Mouse (Mus musculus) erythroblast, embryonic 14.5 days (primary cell): ENCODE measurements around the gene Rgr.

Experiments used
- GATA1 ChIP-seq: IDR thresholded peaks from 2 replicates; pipeline ENCODE4 v1.6.1; 2012; ENCODE audit warnings: low read length, inconsistent platforms, mixed read lengths
- TAL1 ChIP-seq: IDR thresholded peaks from 3 replicates; pipeline ENCODE4 v1.6.1; 2012; ENCODE audit warnings: low read length, inconsistent platforms, mixed read lengths

- TF ChIP-seq GATA1 (no peak), TAL1 (no peak)
Observed at GRCm38 (mm10) chr14:37032481-37033104, 16.2 kb downstream of the Rgr start.
